Mouse (Mus musculus) left cerebral cortex, adult 18-20 months (tissue): ENCODE results near the gene Tedc2. TPM values are rescaled to one million over a fixed set of nuclear protein-coding genes. Genes with fewer than 3 reads are reported as not detected.

Source experiments
- DNase-seq, 2 experiments: peaks; one replicate each; pipeline ENCODE4 v3.0.0; 2021 to 2022; ENCODE audit warnings: low spot score in 2 of 2, mixed read lengths in 1 of 2
- total RNA-seq, 2 experiments: library from RNA; stranded (reverse); gene quantifications; 2 replicates each; pipeline ENCODE4 v1.2.3; 2021

Tedc2 gene
- total RNA-seq, 2 experiments from 2014 or later = 9.0 to 10.4 TPM

DNA sequence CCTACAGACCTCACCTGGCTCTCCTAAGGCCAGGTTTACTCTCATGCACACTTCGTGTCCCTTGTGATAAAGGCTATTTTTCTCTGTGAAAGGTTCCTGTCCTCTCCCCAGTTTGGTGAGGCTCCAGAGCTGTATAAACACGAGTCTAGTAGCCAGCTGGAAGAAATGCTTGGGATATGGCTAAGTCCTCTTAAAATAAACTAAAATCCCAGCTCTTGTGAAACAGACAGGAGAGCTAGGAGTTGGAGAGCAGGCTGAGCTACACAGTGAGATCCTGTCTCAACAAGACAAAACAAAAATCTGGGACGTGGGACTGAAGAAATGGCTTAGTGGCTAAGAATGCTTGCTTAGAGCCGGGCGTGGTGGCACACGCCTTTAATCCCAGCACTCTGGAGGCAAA lies 7.5 kb downstream of the Tedc2 start:
- no peak for DNase-seq

DNA sequence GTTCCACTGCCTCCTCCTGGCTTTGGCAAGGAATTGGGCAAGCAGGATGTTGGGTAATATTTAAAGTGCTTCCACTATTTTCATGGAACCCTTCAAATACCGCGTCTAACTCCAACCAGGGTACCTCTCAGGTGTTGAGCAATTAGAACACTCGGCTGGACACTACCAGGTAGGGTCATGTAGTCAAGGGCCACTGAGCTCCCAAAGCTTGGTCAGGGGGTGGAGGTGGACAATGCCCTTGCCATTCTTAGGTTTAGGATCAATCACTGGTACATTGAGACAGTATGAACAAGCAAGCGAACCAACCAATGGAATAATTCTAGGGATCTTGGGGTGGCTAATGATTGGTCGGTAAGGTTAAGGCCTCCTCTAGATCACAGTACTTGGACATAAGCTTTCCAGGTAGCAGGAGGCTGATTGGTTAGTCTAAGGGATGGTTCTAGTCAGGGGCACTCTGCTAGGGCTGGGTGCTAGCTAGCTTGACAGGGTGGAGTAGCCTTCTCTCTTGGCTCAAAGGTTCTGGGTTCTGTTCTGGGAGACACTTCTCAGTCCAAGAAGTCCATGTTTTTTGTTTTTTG lies 8.1 kb downstream of the Tedc2 start:
- DNase-seq = no peak

DNA sequence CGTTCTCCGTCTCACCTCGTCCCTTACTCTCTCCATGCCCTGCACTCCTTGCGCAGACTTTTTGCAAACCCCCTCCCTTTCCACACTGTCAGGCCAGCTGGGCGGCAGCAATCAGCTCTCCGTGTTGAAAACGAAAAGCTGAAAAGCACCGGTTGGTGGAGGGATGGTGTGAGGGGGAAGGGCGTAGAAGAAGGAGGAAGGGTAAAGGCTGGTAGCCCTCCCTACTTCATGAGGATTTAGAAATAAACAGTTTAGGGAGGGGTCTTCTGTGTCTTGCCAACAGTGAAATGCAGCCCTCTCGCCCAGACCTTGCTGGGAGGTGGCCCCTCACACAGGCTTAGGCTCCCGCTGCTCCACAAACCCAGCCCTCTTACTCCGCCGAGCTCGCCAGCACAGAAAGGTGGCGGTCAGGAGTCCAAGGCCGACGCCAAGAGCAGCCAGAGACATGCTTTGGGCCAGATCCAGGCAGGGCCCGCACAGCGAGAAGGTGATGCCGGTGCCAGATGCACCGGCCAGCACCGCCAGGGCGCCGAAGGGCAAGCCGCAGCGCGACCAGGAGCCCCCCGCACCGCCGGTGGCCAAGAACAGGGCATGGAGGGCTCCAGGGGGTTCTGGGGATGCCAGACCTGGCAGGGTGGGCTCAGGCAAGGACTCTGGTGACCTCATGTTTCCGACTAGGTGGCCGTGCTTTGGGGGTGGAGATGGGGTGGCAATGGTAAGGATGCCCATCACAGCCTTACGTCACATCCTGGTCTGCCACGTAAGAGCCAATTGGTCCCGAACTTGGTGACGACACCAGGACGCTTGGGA lies 8.8 kb downstream of the Tedc2 start:
- peak; percentile 87 to 90 for DNase-seq

- no peak for DNase-seq
These were observed 10.1 kb downstream of the Tedc2 start for GRCm38 (mm10) chr17:24210591-24210990.

DNA sequence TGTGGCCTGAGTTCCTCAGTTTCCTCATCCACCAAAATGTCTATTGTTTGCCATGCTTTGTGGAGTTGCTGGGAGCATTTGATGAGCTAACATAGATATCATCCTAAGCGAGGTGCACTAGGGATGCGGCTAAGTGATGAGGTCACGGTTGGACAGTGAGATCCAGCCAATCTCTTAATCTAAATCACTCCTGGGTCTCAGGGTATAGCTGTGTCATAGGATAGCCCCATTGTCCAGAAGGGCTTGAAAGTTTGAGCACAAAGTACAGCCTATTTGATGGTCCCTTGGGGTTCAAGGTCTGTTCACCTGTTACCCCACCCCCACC lies 10.8 kb downstream of the Tedc2 start:
- no peak for DNase-seq

DNA sequence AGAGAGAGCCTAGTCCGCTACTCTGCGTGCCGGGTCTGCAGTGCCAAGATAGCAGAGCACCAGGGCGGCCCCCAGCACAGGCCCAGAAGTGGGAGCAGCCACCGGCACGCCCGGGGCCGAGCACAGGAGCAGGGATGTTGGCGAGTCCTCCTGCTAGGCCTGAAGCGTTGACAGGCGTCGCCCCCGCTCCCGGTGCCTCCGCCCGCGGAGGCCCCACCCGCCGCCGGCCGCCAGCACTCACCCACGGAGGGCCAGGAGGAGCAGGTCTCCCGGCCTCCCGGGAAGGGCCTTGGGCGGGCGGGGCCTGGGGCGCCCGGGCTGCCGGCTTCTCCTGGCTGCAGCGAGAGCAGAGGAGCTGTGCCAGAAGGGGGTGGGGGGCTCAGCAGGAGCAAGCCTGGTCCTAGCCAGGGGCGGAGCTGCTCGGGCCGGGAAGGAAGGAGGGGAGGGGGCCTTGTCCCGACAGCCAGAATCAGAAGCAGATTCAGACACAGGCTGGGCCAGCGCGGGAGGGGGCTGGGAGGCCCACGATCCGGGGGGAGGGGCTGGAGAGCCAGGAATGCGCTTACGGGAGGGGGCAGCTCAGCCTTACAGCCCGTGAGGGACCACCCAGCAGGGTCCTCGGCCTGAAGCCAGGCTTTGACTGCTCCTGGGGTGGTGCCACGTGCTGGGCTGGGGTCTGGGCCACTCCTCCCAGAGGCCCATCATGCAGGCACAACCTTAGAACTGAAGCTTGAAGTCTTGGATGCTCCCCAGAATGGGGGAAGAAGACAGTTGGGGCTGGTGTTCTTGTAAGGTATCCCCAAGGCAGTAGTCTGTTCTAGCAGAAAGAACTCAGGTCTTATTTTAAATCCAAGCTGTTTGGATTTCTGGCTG lies 11.4 kb downstream of the Tedc2 start, which contains the start of gene Ntn3:
Gene Ntn3, minus strand, starts transcription at position 489 of the 873 bp plus-strand sequence.
- peak; percentile 42 to 65 for DNase-seq

DNA sequence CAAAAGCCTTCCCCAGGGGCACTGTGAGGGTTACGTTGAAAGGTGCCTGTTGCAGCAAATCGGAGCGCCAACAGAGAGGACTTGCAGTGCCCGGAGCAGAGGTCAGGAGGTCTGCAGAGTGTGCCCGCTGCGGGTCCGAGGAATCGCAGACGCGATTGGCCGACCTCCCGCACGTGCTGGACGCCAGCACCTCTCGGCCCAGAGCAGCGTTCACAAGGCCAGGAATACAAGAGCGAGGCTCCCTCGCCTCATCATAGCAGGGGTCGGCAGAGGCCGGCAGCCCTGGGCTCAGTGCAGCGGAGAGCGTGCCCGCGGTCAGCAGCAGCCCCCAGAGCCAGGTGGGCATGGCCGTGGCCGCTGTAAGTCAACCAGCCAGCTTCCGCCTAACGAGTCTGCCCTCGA lies 12.0 kb downstream of the Tedc2 start:
- peak in 1 of 2 experiments; percentile 28 for DNase-seq

DNA sequence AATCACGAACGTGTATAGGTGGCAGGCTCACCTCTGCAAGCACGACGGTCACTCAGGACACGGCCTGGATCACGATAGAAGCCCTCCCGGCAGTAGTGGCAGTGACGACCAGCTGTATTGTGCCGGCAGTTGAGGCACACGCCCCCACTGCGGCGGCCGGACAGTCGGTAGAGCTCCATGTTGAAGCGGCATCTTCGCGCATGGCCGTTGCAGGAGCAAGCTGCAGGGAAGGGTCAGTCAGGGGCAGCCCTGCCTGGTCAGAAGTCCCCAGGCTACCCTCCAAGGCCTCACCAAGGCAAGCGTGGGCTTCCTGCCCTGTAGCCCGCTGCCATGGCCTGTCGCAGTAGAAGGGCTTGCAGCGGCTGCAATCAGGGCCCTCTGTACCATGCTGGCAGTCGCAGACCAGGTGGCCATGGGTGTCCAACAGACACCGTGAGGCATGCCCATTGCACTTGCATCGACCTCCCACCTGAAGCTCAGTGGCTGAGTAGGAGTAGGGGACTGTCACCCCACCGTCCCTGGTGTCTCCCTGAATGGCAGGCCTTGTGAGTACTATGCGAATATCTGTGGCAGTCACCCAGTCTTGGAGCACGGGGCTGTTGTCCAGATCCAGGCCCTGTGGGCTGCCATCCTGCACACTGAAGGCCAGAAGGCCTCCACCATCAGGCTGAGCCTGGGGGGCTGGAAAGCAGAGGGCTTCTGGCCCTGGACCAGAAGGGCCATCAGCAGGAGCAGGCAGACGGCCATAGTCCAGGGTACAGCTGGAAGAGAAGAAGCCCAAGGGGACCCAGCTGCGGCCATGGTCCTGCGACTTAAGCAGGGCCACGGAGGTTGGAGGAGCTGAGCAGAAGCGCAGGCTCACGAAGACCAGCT lies 12.6 kb downstream of the Tedc2 start:
- no peak for DNase-seq

- peak; percentile 71 to 83 for DNase-seq
These were observed 13.9 kb downstream of the Tedc2 start for GRCm38 (mm10) chr17:24206451-24207351.

DNA sequence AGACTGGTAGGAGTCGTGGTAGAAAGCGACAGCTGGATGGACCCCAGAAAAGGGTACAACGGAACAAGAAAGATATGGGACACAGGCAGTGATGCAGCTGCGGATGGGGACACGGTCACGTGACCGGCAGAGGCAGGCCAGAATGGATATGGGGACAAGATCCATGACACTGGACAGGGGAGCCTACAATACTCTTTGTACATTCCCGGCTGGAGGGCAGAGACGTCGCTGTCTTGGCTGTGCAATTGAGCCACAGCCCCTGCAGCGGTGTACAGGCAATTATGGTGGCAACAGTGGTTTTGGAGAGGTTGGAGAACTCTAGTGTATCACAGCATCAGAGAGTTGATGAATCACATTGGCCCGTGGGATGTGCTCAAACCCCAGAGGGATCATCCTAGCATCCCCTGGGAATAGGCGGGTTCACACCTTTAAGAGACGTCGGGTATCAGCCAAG lies 14.7 kb downstream of the Tedc2 start:
- peak in 1 of 2 experiments; percentile 50 for DNase-seq

DNA sequence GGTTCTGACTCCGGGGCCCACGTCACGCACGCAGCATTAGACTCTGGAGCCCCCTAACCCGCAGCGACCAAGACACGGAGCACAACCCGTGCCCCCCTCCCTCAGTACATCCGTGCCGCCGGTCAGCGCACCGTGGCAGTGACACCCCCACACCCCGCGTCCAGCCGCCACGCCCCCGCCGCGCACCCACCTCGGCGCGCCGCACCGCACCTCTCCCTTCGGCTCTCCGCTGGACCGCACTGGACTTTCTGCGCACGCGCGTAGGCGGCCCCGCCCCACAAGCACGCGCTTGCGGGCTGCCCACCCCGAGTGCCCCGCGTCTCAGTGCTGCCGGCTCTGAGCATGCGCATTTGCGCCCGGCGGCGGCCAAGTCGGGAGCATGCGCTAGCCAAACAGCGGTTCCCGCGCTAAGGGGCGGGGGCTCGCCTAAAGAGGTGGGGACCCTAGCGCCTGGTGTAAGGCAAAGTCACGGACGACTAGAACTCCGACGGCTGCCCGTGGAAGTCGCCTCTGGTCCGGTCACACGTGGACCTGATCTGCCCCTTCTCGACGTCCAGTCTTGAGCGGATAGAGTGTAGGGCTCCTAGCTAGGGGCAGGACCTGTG lies 15.3 kb downstream of the Tedc2 start, which contains the start of gene Tbc1d24:
Gene Tbc1d24, minus strand, starts transcription at position 279 of the 605 bp plus-strand sequence.
- peak; percentile 94 to 95 for DNase-seq

- no peak for DNase-seq
These were observed 15.8 kb downstream of the Tedc2 start for GRCm38 (mm10) chr17:24204846-24205245.

DNA sequence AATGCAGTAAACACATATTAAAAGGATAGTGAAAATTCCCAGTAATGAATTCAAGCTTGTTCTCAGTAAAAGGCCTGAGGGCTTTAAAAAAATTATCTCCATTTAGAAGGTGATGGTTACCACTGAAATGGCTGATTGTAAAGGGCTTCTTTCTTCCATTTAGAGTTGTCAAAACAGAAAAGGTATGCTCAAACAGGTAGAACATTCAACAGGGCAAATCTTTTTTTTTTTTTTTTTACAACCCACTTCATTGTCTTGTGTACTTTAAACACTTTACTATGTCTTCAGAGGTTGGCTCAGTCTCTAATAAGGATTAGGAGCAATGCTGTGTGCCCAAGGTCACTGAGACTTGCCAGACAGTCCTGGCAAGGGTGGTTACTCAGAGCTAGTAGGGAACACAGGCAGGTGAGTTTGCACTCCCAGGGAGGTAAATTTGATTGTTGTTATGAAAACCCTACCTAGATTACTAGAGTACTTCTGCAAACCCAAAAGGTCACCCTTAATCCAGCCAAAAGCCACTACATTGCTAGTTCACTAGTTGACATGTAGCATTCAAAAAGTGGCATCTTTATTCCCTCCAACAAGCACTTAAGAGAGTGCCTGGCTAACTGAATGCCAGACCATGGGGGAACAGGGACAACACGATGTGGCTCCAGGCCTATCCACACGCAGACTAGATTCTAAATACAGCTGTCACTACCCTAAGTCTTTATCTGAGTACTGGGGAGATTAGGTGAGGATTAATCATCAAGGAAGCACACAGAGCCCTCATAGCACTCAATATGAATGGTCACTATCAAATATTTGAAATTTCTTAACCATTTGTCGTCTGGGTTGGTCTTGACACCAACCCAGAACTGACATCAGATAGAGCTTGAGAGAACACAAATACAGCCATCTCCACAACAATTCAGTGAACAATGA lies 16.8 kb downstream of the Tedc2 start:
- DNase-seq = no peak

GRCm38 (mm10) chr17:24203068-24203467 lies 17.6 kb downstream of the Tedc2 start:
- no peak for DNase-seq

- no peak for DNase-seq
These were observed 19.6 kb downstream of the Tedc2 start for GRCm38 (mm10) chr17:24201092-24201491.

DNA sequence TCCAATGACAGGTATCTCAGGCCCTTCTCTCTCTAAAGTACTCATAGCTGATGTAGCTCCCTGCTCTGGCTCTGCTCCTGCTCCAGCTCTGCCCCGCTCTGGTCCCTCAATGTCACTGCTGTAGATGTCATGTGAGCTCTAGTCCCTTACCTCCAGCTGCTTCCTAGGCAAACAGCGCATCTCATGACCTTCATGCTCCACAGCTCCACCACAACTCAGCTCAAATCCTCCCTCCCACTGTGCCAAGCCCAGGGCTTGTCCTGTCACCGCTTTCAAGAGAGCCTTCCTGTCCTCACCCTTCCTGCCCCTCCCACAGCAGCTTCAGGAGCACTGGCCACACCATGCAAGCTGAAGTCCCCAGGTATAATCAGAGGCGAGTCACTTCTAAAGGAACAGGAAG lies 20.9 kb downstream of the Tedc2 start:
- DNase-seq = no peak

- peak; percentile 70 to 81 for DNase-seq
These were observed 21.4 kb downstream of the Tedc2 start for GRCm38 (mm10) chr17:24199252-24199651.
